Mouse (Mus musculus): ENCODE results near the gene Rabl3.

DNA sequence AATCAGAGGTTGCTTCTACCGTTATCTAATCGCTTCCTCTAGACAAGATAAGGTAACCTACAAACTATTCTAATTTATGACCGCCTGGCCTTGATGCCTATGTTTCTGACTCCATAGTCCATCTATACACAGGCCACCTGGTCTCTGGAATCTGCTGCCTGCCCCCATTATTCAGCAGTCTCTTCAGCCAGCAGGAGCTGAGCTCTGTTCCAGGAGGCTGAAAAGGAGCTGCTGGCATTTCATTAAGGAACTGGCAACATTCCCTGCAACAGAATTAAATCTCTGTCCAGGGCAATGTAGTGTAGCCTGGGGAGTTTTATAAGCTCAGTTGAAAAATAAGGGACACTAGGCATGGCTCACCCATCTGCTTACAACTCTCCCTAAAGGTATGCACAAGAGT is 51.2 kb downstream of the Rabl3 start:
- no peak for TF ChIP-seq CTCF (IDR thresholded peaks at IDR 0.05; ENCODE audit: extremely low read depth, insufficient read depth, insufficient read length, insufficient replicate concordance)
- TF ChIP-seq POLR2A (IDR thresholded peaks at IDR 0.05; ENCODE audit: low read depth, low read length): no peak
